Mouse (Mus musculus) liver, postnatal 0 days (tissue): ENCODE data around the gene Fam163a. TPM values are rescaled to one million over a fixed set of nuclear protein-coding genes. Genes with fewer than 3 reads are reported as not detected.
"Not testable (repeated sequence)": the region's sequence is repeated elsewhere in the genome, so short reads cannot be mapped to it uniquely, and the experiment has no call there.

Source experiments
- ATAC-seq: fragments of 200-750 bp; cut with Nextera tagmentation; 2 replicates; pipeline ENCODE4 v1.8.0; 2017; ENCODE audit warnings: mild to moderate bottlenecking, moderate library complexity
- DNase-seq: peaks from one replicate; pipeline ENCODE4 v3.0.0-alpha.2; 2016
- H3K27ac ChIP-seq: fragments of 300-500 bp; sonication (generic); 2 replicates; pipeline ENCODE4 v1.5.1; 2014; ENCODE audit warnings: antibody characterized with exemption, moderate library complexity, mild to moderate bottlenecking, low read depth
- H3K27me3 ChIP-seq: fragments of 300-500 bp; sonication (generic); 2 replicates; pipeline ENCODE4 v1.6.1; 2014; ENCODE audit warnings: low read length, control low read depth, mixed read lengths; ENCODE audit not compliant: insufficient read depth
- H3K36me3 ChIP-seq: fragments of 300-500 bp; sonication (generic); replicated peaks from 2 replicates; pipeline ENCODE4 v1.6.1; 2014; ENCODE audit warnings: mild to moderate bottlenecking, control low read depth, low read length, moderate library complexity, mixed read lengths; ENCODE audit not compliant: insufficient read depth
- H3K4me1 ChIP-seq: fragments of 300-500 bp; sonication (generic); 2 replicates; pipeline ENCODE4 v1.6.1; 2014; ENCODE audit warnings: antibody characterized with exemption, mild to moderate bottlenecking, control low read depth; ENCODE audit not compliant: insufficient read depth
- H3K4me2 ChIP-seq: fragments of 300-500 bp; sonication (generic); 2 replicates; pipeline ENCODE4 v1.6.1; 2014; ENCODE audit warnings: low read depth, mild to moderate bottlenecking, low read length, moderate library complexity, mixed read lengths
- H3K4me3 ChIP-seq: fragments of 300-500 bp; sonication (generic); 2 replicates; pipeline ENCODE4 v1.5.1; 2014; ENCODE audit warnings: low read depth, low read length
- H3K9ac ChIP-seq: fragments of 300-500 bp; sonication (generic); replicated peaks from 2 replicates; pipeline ENCODE4 v1.6.1; 2014; ENCODE audit warnings: mild to moderate bottlenecking, moderate library complexity
- H3K9me3 ChIP-seq: fragments of 300-500 bp; sonication (generic); 2 replicates; pipeline ENCODE4 v1.6.1; 2016; ENCODE audit warnings: mild to moderate bottlenecking, control low read depth, low read length, mixed read lengths
- CTCF ChIP-seq: sonication (generic); IDR thresholded peaks from 2 replicates; pipeline ENCODE4 v1.5.1; 2016; ENCODE audit warnings: antibody characterized with exemption, low read depth
- EP300 ChIP-seq: IDR thresholded peaks from 2 replicates; pipeline ENCODE4 v1.6.1; 2016; ENCODE audit warnings: antibody characterized with exemption, low read depth, mild to moderate bottlenecking
- WGBS: fragments of 180-500 bp; shearing (Covaris S2); extraction: QIAGEN DNeasy Blood & Tissue Kit; methylation state at CpG from one replicate; pipeline ENCODE4 v1.1.7; 2014; ENCODE audit not compliant: insufficient replicate concordance; 5-methylcytosine and 5-hydroxymethylcytosine counted together
- polyA plus RNA-seq: library from polyadenylated mRNA; unstranded; fragments of >200 nt; fragmentation: Nextera tagmentation; extraction: Ambion mirVana; gene quantifications from 2 replicates; pipeline ENCODE4 v1.2.1, GENCODE M21; 2015

The Fam163a gene
- polyA plus RNA-seq, result 0.05 and 0.07 TPM in 2 replicates

- WGBS, result 2% methylated on average over 43 of the region's 44 CpGs
- Histone ChIP-seq H3K36me3 (no peaks in the 10 kb centered on the region), H3K4me1 (no peaks in the 10 kb centered on the region), H3K27ac (no peak within 1 kb of the TSS), H3K4me2 (peak within 1 kb of the TSS; percentile 55), H3K4me3 (peak within 1 kb of the TSS; percentile 26), H3K9me3 (no peaks in the 10 kb centered on the region), H3K27me3 (peaks cover 49% of the 10 kb centered on the region), H3K9ac (no peak within 1 kb of the TSS)
- no peak for DNase-seq
- TF ChIP-seq EP300, result no peak
- no peak for TF ChIP-seq CTCF
- ATAC-seq, result 0 out of 2 replicates have a peak, but pooled peaks have one; percentile 17
Observed at GRCm38 (mm10) chr1:156204656-156205131, at the start of gene Fam163a. Fam163a (minus strand) TSS chr1:156205026.

GRCm38 (mm10) chr1:156251096-156251495, 46.3 kb upstream of the Fam163a start:
- H3K4me3 ChIP-seq, H3K4me2 ChIP-seq, ATAC-seq, H3K27me3 ChIP-seq, H3K9ac ChIP-seq, H3K4me1 ChIP-seq, DNase-seq, H3K27ac ChIP-seq, H3K36me3 ChIP-seq, H3K9me3 ChIP-seq: not testable (repeated sequence)
- WGBS, result 58% methylated on average over 4 of the region's 4 CpGs

- DNase-seq (no peak), ATAC-seq (no peak)
- H3K36me3 ChIP-seq, result no peaks in the 10 kb centered on the region
- no peak overlapping the region for H3K9ac ChIP-seq
- 78% methylated on average over 3 of the region's 3 CpGs for WGBS
- no peaks in the 10 kb centered on the region for H3K27me3 ChIP-seq
- H3K4me1 ChIP-seq, result no peaks in the 10 kb centered on the region
- TF ChIP-seq EP300 (no peak), CTCF (no peak)
- no peak overlapping the region for H3K27ac ChIP-seq
- no peaks in the 10 kb centered on the region for H3K9me3 ChIP-seq
- H3K4me3 ChIP-seq, result no peak overlapping the region
- no peak overlapping the region for H3K4me2 ChIP-seq
Observed at GRCm38 (mm10) chr1:156247893-156248292, 43.1 kb upstream of the Fam163a start.

GRCm38 (mm10) chr1:156241713-156242348, 37.0 kb upstream of the Fam163a start:
- TF ChIP-seq CTCF (peak; percentile 91), EP300 (no peak)
- Histone ChIP-seq H3K9ac (no peak overlapping the region), H3K9me3 (no peaks in the 10 kb centered on the region), H3K4me2 (no peak overlapping the region), H3K36me3 (no peaks in the 10 kb centered on the region), H3K4me3 (no peak overlapping the region), H3K27me3 (no peaks in the 10 kb centered on the region), H3K4me1 (no peaks in the 10 kb centered on the region), H3K27ac (no peak overlapping the region)
- WGBS, result 9% methylated on average over 14 of the region's 14 CpGs
- peak; percentile 65 for ATAC-seq
- peak; percentile 75 for DNase-seq

GRCm38 (mm10) chr1:156241035-156241434, 36.2 kb upstream of the Fam163a start:
- no peak overlapping the region for H3K4me3 ChIP-seq
- no peaks in the 10 kb centered on the region for H3K27me3 ChIP-seq
- ATAC-seq (0 out of 2 replicates have a peak, but pooled peaks have one; percentile 29), DNase-seq (peak; percentile 38)
- no peaks in the 10 kb centered on the region for H3K9me3 ChIP-seq
- WGBS, result 34% methylated on average over 2 of the region's 2 CpGs
- no peak overlapping the region for H3K27ac ChIP-seq
- H3K4me2 ChIP-seq, result no peak overlapping the region
- H3K36me3 ChIP-seq, result no peaks in the 10 kb centered on the region
- TF ChIP-seq CTCF, result peak; percentile 78
- no peak for TF ChIP-seq EP300
- no peaks in the 10 kb centered on the region for H3K4me1 ChIP-seq
- H3K9ac ChIP-seq, result no peak overlapping the region

- no peaks in the 10 kb centered on the region for H3K27me3 ChIP-seq
- H3K9ac ChIP-seq, result no peak overlapping the region
- WGBS, result 87% methylated on average over 6 of the region's 6 CpGs
- H3K4me1 ChIP-seq, result peaks cover 4% of the 10 kb centered on the region
- DNase-seq (no peak), ATAC-seq (no peak)
- H3K4me2 ChIP-seq, result no peak overlapping the region
- TF ChIP-seq EP300 (no peak), CTCF (no peak)
- no peaks in the 10 kb centered on the region for H3K36me3 ChIP-seq
- no peak overlapping the region for H3K27ac ChIP-seq
- no peaks in the 10 kb centered on the region for H3K9me3 ChIP-seq
- H3K4me3 ChIP-seq, result no peak overlapping the region
Observed at GRCm38 (mm10) chr1:156231122-156231521, 26.3 kb upstream of the Fam163a start.
